Comparison of ENCODE assay signal across 8 mouse cellular contexts in genomic region chr11:43425824-43426413, GRCm38 (mm10). TPM values are rescaled to one million over a fixed set of nuclear protein-coding genes. Genes with fewer than 3 reads are reported as not detected.
DNase-seq lines count a peak whose midpoint lies in the region; ATAC-seq and TF ChIP-seq lines count a peak whose summit lies in the region.

Gene Pttg1, minus strand, starts transcription at chr11:43426251.

- in situ Hi-C loops in ES-E14 (cut with MboI; ENCODE audit: low sequenced_read_pairs in 2 of 2, unreplicated experiment in 2 of 2) = no loop called here

- TF ChIP-seq POLR2A in olfactory bulb, adult 2 months (IDR thresholded peaks at IDR 0.05; ENCODE audit: insufficient read depth, low read depth, low read length) = peak; percentile 51
- TF ChIP-seq POLR2A in thymus, adult 2 months (IDR thresholded peaks at IDR 0.05; ENCODE audit: control insufficient read depth, extremely low read depth, insufficient read depth, low read length, poor library complexity) = peak; percentile 80

- H3K9me3 ChIP-seq in ES-E14 (ENCODE audit: control insufficient read depth, insufficient read depth, low read depth, low read length) = no peaks in the 10 kb centered on the region
- no peaks in the 10 kb centered on the region for H3K9me3 ChIP-seq in forebrain, embryonic 15.5 days
- no peaks in the 10 kb centered on the region for H3K9me3 ChIP-seq in lung, embryonic 14.5 days (ENCODE audit: low read depth, low read length)

- peak within 1 kb of the TSS; percentile 63 for H3K4me2 ChIP-seq in forebrain, embryonic 15.5 days (replicated peaks)
- peak within 1 kb of the TSS; percentile 63 for H3K4me2 ChIP-seq in lung, embryonic 14.5 days

- peak within 1 kb of the TSS; percentile 69 to 75 for H3K4me3 ChIP-seq in ES-E14 (ENCODE audit: insufficient read depth in 1 of 2, low read depth in 1 of 2, low read length in 2 of 2, poor library complexity in 1 of 2, severe bottlenecking in 1 of 2)
- peak within 1 kb of the TSS; percentile 52 for H3K4me3 ChIP-seq in forebrain, embryonic 15.5 days
- H3K4me3 ChIP-seq in lung, embryonic 14.5 days (ENCODE audit: low read depth, low read length) = peak within 1 kb of the TSS; percentile 60
- peak within 1 kb of the TSS; percentile 66 for H3K4me3 ChIP-seq in olfactory bulb, adult 2 months (ENCODE audit: insufficient read depth, low read depth, low read length)
- H3K4me3 ChIP-seq in thymus, adult 2 months (ENCODE audit: control insufficient read depth, insufficient read depth, low read length) = peak within 1 kb of the TSS; percentile 81

- H3K9ac ChIP-seq in ES-E14 (ENCODE audit: insufficient read depth, low read depth, low read length, poor library complexity, severe bottlenecking) = peak within 1 kb of the TSS; percentile 75
- peak within 1 kb of the TSS; percentile 53 for H3K9ac ChIP-seq in forebrain, embryonic 15.5 days (replicated peaks)
- H3K9ac ChIP-seq in lung, embryonic 14.5 days = peak within 1 kb of the TSS; percentile 73

- 4% methylated on average over 27 of the region's 27 CpGs for WGBS in forebrain, embryonic 15.5 days
- WGBS in lung, embryonic 14.5 days = 2% methylated on average over 27 of the region's 27 CpGs
- 3% methylated on average over 27 of the region's 27 CpGs for WGBS in olfactory bulb, adult 2 months
- 5% methylated on average over 27 of the region's 27 CpGs for WGBS in thymus, adult 2 months

- no peak within 1 kb of the TSS; the same call in 1 of the 2 replicates for H3K27ac ChIP-seq in ES-E14 (ENCODE audit: insufficient read depth, low read depth, low read length, poor library complexity, severe bottlenecking)
- no peak within 1 kb of the TSS for H3K27ac ChIP-seq in forebrain, embryonic 15.5 days (replicated peaks)
- H3K27ac ChIP-seq in lung, embryonic 14.5 days (ENCODE audit: low read depth) = peak within 1 kb of the TSS; percentile 43; the same call in 1 of the 2 replicates
- peak within 1 kb of the TSS; percentile 52 for H3K27ac ChIP-seq in olfactory bulb, adult 2 months (ENCODE audit: insufficient read depth, low read depth, low read length)
- H3K27ac ChIP-seq in thymus, adult 2 months (ENCODE audit: control insufficient read depth, insufficient read depth, low read length) = no peak within 1 kb of the TSS

- ATAC-seq in forebrain, embryonic 15.5 days (replicated peaks) = peak; percentile 98
- ATAC-seq in lung, embryonic 14.5 days (ENCODE audit: insufficient read depth) = peak; percentile 97

- TF ChIP-seq CTCF in lung, embryonic 14.5 days (IDR thresholded peaks at IDR 0.05; ENCODE audit: low read depth) = no peak
- TF ChIP-seq CTCF in olfactory bulb, adult 2 months (IDR thresholded peaks at IDR 0.05; ENCODE audit: insufficient read depth, low read depth, low read length) = no peak
- 0 out of 2 replicates have a peak, but pooled peaks have one; percentile 22 for TF ChIP-seq CTCF in thymus, adult 2 months (IDR thresholded peaks at IDR 0.05; ENCODE audit: borderline replicate concordance, control insufficient read depth, extremely low read depth, insufficient read depth, low read length, poor library complexity)

- no peaks in the 10 kb centered on the region for H3K27me3 ChIP-seq in forebrain, embryonic 15.5 days
- no peaks in the 10 kb centered on the region for H3K27me3 ChIP-seq in lung, embryonic 14.5 days (ENCODE audit: insufficient read depth, low read length)
- no peaks in the 10 kb centered on the region for H3K27me3 ChIP-seq in thymus, adult 2 months (ENCODE audit: control insufficient read depth, insufficient read depth, low read length)

- peaks cover 0 to 2% of the 10 kb centered on the region in 2 experiments; a peak in 1 of 4 replicates for H3K4me1 ChIP-seq in ES-E14 (ENCODE audit: control insufficient read depth in 2 of 2, insufficient read depth in 2 of 2, low read length in 2 of 2, poor library complexity in 1 of 2)
- peaks cover 7% of the 10 kb centered on the region; the same call in 1 of the 2 replicates for H3K4me1 ChIP-seq in forebrain, embryonic 15.5 days
- peaks cover 6% of the 10 kb centered on the region; the same call in 1 of the 2 replicates for H3K4me1 ChIP-seq in lung, embryonic 14.5 days (ENCODE audit: insufficient read depth)
- H3K4me1 ChIP-seq in olfactory bulb, adult 2 months (ENCODE audit: control insufficient read depth, insufficient read depth, low read length) = peaks cover 3% of the 10 kb centered on the region; the same call in 1 of the 2 replicates
- 0 out of 2 replicates have a peak, but pooled peaks cover 3% of the 10 kb centered on the region for H3K4me1 ChIP-seq in thymus, adult 2 months (replicated peaks; ENCODE audit: control insufficient read depth, insufficient read depth, low read length)

- peak; percentile 70 for DNase-seq in ES-E14 (ENCODE audit: low read depth, low spot score)
- DNase-seq in cerebellum, adult 11-12 months = peak; percentile 67
- DNase-seq in heart, postnatal 25 days (ENCODE audit: low spot score) = peak; percentile 71
- peak; percentile 35 to 78 for DNase-seq in layer of hippocampus, adult 18-20 months (ENCODE audit: low spot score in 2 of 2)
- DNase-seq in lung, embryonic 14.5 days = peak; percentile 93
- DNase-seq in thymus, adult 2 months = peak; percentile 85

- intact Hi-C loops in heart, postnatal 25 days (cut with DNase I) = no loop called here

- H3K36me3 ChIP-seq in ES-E14 (ENCODE audit: control insufficient read depth, insufficient read depth, low read length, poor library complexity, severe bottlenecking) = peaks cover 7% of the 10 kb centered on the region; the same call in 1 of the 2 replicates
- no peaks in the 10 kb centered on the region for H3K36me3 ChIP-seq in forebrain, embryonic 15.5 days
- peaks cover 1% of the 10 kb centered on the region; the same call in 1 of the 2 replicates for H3K36me3 ChIP-seq in lung, embryonic 14.5 days (ENCODE audit: insufficient read depth)
- H3K36me3 ChIP-seq in thymus, adult 2 months (ENCODE audit: control insufficient read depth, insufficient read depth, low read length) = no peaks in the 10 kb centered on the region

TF ChIP-seq in ES-E14, 5 proteins besides CTCF, POLR2A, EP300 and RAD21:
- TF ChIP-seq CHD2 (IDR thresholded peaks at IDR 0.05; ENCODE audit: low read depth, low read length) (0 out of 2 replicates have a peak, but pooled peaks have one; percentile 19), MAFK (IDR thresholded peaks at IDR 0.05; ENCODE audit: insufficient read depth, low read depth, low read length) (no peak)

RNA-seq across cellular contexts. Expression of gene Pttg1, which starts in this region (rescaled TPM):
- total RNA-seq in ES-E14 (2012; rRNA removed) = 69.3 and 90.5 TPM in 2 replicates
- polyA plus RNA-seq in forebrain, embryonic 15.5 days (2015; fragmentation: Nextera tagmentation; extraction: Ambion mirVana) = 30.7 and 34.8 TPM in 2 replicates
- total RNA-seq in heart, postnatal 25 days (2021) = 10 to 100 TPM; 64.3 to 73.1 TPM
- 10 to 100 TPM; 26.4 to 28.5 TPM for total RNA-seq in layer of hippocampus, adult 18-20 months (2021)
- 82.5 and 87.6 TPM in 2 replicates for polyA plus RNA-seq in lung, embryonic 14.5 days (2014; fragmentation: Nextera tagmentation; extraction: Ambion mirVana)
- not detected in 2 replicates for polyA plus RNA-seq in olfactory bulb, adult 2 months (2012; ENCODE audit: insufficient read depth, insufficient read length, low replicate concordance, missing spikeins)
- 28.5 and 38.8 TPM in 2 replicates for polyA plus RNA-seq in thymus, adult 2 months (2012; rRNA removed)

Comparison
In these comparisons a context has a peak if more than half of its experiments do, and no peak if none do; other contexts are left out.
1. RNA of gene Pttg1 (polyA plus RNA-seq): 82.5 to 87.6 TPM in lung, embryonic 14.5 days, 28.5 to 38.8 TPM in thymus, adult 2 months and 30.7 to 34.8 TPM in forebrain, embryonic 15.5 days; not detected in olfactory bulb, adult 2 months; every median in the first group is over 10 times any median in the second.
2. H3K27ac ChIP-seq: peak in lung, embryonic 14.5 days (single experiment) and olfactory bulb, adult 2 months (single experiment); none in ES-E14 (single experiment), forebrain, embryonic 15.5 days (single experiment) and thymus, adult 2 months (single experiment).
3. Peak in every context shown above with its lines, with median percentiles within 50 percentile points of each other: DNase-seq, H3K4me3 ChIP-seq and H3K9ac ChIP-seq.